Mouse (Mus musculus) liver, embryonic 14.5 days (tissue): ENCODE data around the gene Gpr89. TPM values are rescaled to one million over a fixed set of nuclear protein-coding genes. Genes with fewer than 3 reads are reported as not detected.
A peak's percentile ranks its signal among the peaks of the same experiment; 100 is the strongest.

ENCODE experiments used
- ATAC-seq: fragments of 200-750 bp; cut with Nextera tagmentation; 2 replicates; pipeline ENCODE4 v1.8.0; 2017; ENCODE audit warnings: moderate number of reproducible peaks, mild to moderate bottlenecking, moderate library complexity; ENCODE audit not compliant: insufficient read depth
- DNase-seq, 3 experiments: peaks; one replicate each; pipeline ENCODE4 v3.0.0-alpha.2; 2012 to 2013; ENCODE audit warnings: low read depth in 3 of 3, low spot score in 3 of 3
- H3K27ac ChIP-seq: fragments of 300-500 bp; sonication (generic); 2 replicates; pipeline ENCODE4 v1.5.1; 2014; ENCODE audit warnings: moderate library complexity, mild to moderate bottlenecking, control low read depth, inconsistent platforms
- H3K27me3 ChIP-seq: fragments of 300-500 bp; sonication (generic); 2 replicates; pipeline ENCODE4 v1.6.1; 2014; ENCODE audit warnings: mild to moderate bottlenecking, low read length, moderate library complexity; ENCODE audit not compliant: control insufficient read depth, insufficient read depth
- H3K36me3 ChIP-seq: fragments of 300-500 bp; sonication (generic); replicated peaks from 2 replicates; pipeline ENCODE4 v1.6.1; 2014; ENCODE audit warnings: low read depth; ENCODE audit not compliant: control insufficient read depth, insufficient read depth
- H3K4me1 ChIP-seq, 2 experiments: fragments of 200-500 bp in 1 of 2; fragments of 300-500 bp in 1 of 2; sonication (generic) in 1 of 2; replicated peaks; 2 replicates each; pipeline ENCODE4 v1.6.1; 2012 to 2014; ENCODE audit warnings: antibody characterized with exemption in 1 of 2, inconsistent platforms in 1 of 2, low read length in 1 of 2; ENCODE audit not compliant: control insufficient read depth in 2 of 2, insufficient read depth in 2 of 2
- H3K4me2 ChIP-seq: fragments of 300-500 bp; sonication (generic); 2 replicates; pipeline ENCODE4 v1.6.1; 2014; ENCODE audit warnings: low read depth, mild to moderate bottlenecking, control low read depth, moderate library complexity
- H3K4me3 ChIP-seq, 2 experiments: fragments of 200-500 bp in 1 of 2; fragments of 300-500 bp in 1 of 2; sonication (generic) in 1 of 2; 2 replicates each; pipeline ENCODE4 v1.5.1; 2012 to 2014; ENCODE audit warnings: low read depth in 2 of 2, low read length in 2 of 2, mild to moderate bottlenecking in 2 of 2, control low read depth in 1 of 2, inconsistent platforms in 1 of 2, moderate library complexity in 1 of 2; ENCODE audit not compliant: insufficient read depth in 1 of 2
- H3K9ac ChIP-seq: fragments of 300-500 bp; sonication (generic); replicated peaks from 2 replicates; pipeline ENCODE4 v1.6.1; 2014; ENCODE audit warnings: mild to moderate bottlenecking, control low read depth, moderate library complexity
- H3K9me3 ChIP-seq: fragments of 300-500 bp; sonication (generic); 2 replicates; pipeline ENCODE4 v1.6.1; 2016; ENCODE audit warnings: low read length, mixed read lengths; ENCODE audit not compliant: control insufficient read depth
- CTCF ChIP-seq: IDR thresholded peaks from 2 replicates; pipeline ENCODE4 v1.5.1; 2016; ENCODE audit warnings: antibody characterized with exemption, low read depth, control low read depth
- EP300 ChIP-seq: IDR thresholded peaks from 2 replicates; pipeline ENCODE4 v1.6.1; 2016; ENCODE audit warnings: antibody characterized with exemption, low read depth
- WGBS: fragments of 180-500 bp; shearing (Covaris S2); extraction: QIAGEN DNeasy Blood & Tissue Kit; methylation state at CpG from one replicate; pipeline ENCODE4 v1.1.7; 2014; ENCODE audit not compliant: insufficient replicate concordance; 5-methylcytosine and 5-hydroxymethylcytosine counted together
- polyA plus RNA-seq, 2 experiments: library from polyadenylated mRNA; depleted of rRNA in 1 of 2; stranded (reverse) in 1 of 2; unstranded in 1 of 2; fragments of >200 nt; fragmentation: Nextera tagmentation in 1 of 2; extraction: Ambion mirVana in 1 of 2; gene quantifications; 2 replicates each; pipeline versions ENCODE4 v1.2.1 to v1.2.3; 2012 to 2014

The Gpr89 gene
- polyA plus RNA-seq, 2 experiments, result 4.9 to 24.7 TPM

- Histone ChIP-seq H3K36me3 (no peaks in the 10 kb centered on the region), H3K27me3 (no peaks in the 10 kb centered on the region), H3K27ac (no peak overlapping the region), H3K4me1 (peaks cover 0 to 3% of the 10 kb centered on the region in 2 experiments; a peak in 2 of 4 replicates), H3K4me2 (no peak overlapping the region), H3K9me3 (no peaks in the 10 kb centered on the region), H3K4me3 (no peak overlapping the region), H3K9ac (no peak overlapping the region)
- DNase-seq, result no peak
- TF ChIP-seq CTCF, result no peak
- no peak for TF ChIP-seq EP300
- ATAC-seq, result no peak
- 52% methylated on average over 7 of the region's 7 CpGs for WGBS
Observed at GRCm38 (mm10) chr3:96838996-96839645, 66.0 kb downstream of the Gpr89 start.

GRCm38 (mm10) chr3:96836414-96836813 is 68.7 kb downstream of the Gpr89 start:
- 32% methylated on average over 2 of the region's 2 CpGs for WGBS
- Histone ChIP-seq H3K9ac (no peak overlapping the region), H3K9me3 (no peaks in the 10 kb centered on the region), H3K4me1 (peaks cover 0 to 3% of the 10 kb centered on the region in 2 experiments; a peak in 2 of 4 replicates), H3K4me2 (no peak overlapping the region), H3K36me3 (no peaks in the 10 kb centered on the region), H3K27me3 (no peaks in the 10 kb centered on the region), H3K4me3 (no peak overlapping the region), H3K27ac (no peak overlapping the region)
- ATAC-seq, result no peak
- no peak for DNase-seq
- no peak for TF ChIP-seq EP300
- no peak for TF ChIP-seq CTCF

- 59% methylated on average over 7 of the region's 7 CpGs for WGBS
- H3K4me1 ChIP-seq, result peaks cover 0 to 3% of the 10 kb centered on the region in 2 experiments; a peak in 2 of 4 replicates
- no peaks in the 10 kb centered on the region for H3K36me3 ChIP-seq
- no peaks in the 10 kb centered on the region for H3K9me3 ChIP-seq
- no peak for ATAC-seq
- H3K9ac ChIP-seq, result no peak overlapping the region
- no peak overlapping the region for H3K4me3 ChIP-seq
- H3K4me2 ChIP-seq, result no peak overlapping the region
- no peak for DNase-seq
- H3K27ac ChIP-seq, result no peak overlapping the region
- no peak for TF ChIP-seq CTCF
- TF ChIP-seq EP300, result no peak
- no peaks in the 10 kb centered on the region for H3K27me3 ChIP-seq
Observed at GRCm38 (mm10) chr3:96834587-96835348, 70.4 kb downstream of the Gpr89 start.

GRCm38 (mm10) chr3:96832930-96833329 is 72.2 kb downstream of the Gpr89 start:
- Histone ChIP-seq H3K4me3 (no peak overlapping the region), H3K4me2 (no peak overlapping the region), H3K4me1 (peaks cover 0 to 3% of the 10 kb centered on the region in 2 experiments; a peak in 2 of 4 replicates), H3K27ac (no peak overlapping the region), H3K27me3 (no peaks in the 10 kb centered on the region), H3K36me3 (no peaks in the 10 kb centered on the region), H3K9me3 (no peaks in the 10 kb centered on the region), H3K9ac (no peak overlapping the region)
- DNase-seq, result no peak
- TF ChIP-seq CTCF (no peak), EP300 (no peak)
- 41% methylated on average over 5 of the region's 5 CpGs for WGBS
- no peak for ATAC-seq

DNA sequence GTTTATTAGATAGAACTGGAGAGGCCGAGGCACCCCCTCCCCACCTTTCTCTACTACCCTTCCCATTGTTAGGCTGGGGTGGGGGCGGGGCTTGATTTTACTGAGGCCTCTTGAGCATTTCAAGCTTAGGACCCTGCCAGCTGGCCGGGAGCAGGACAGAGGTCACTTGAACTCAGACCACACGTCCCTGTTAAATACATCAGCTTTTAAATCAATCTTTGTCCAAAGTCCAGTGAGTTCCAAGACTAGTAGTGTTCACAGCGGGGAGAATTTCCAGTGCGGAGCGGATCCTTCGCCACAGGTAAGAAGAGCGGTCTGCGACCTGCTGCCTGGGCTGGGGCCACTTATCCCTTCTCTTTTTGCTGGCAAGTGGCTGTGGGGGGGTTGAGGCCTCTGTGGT is 75.3 kb downstream of the Gpr89 start:
- ATAC-seq (no peak), DNase-seq (no peak)
- H3K4me3 ChIP-seq, result 0 out of 4 replicates have a peak overlapping the region, but pooled peaks of 1 of the 2 experiments have one; percentile 34
- peak overlapping the region; percentile 0; the same call in 1 of the 2 replicates for H3K4me2 ChIP-seq
- no peaks in the 10 kb centered on the region for H3K9me3 ChIP-seq
- 65% methylated on average over 10 of the region's 10 CpGs for WGBS
- no peak overlapping the region for H3K27ac ChIP-seq
- no peaks in the 10 kb centered on the region; a peak in 1 of 4 replicates for H3K4me1 ChIP-seq
- H3K36me3 ChIP-seq, result no peaks in the 10 kb centered on the region
- H3K9ac ChIP-seq, result no peak overlapping the region
- H3K27me3 ChIP-seq, result no peaks in the 10 kb centered on the region
- no peak for TF ChIP-seq EP300
- TF ChIP-seq CTCF, result no peak
